22 mouse cellular contexts compared by ENCODE assay signal in genomic region chr14:114307479-114307878, GRCm38 (mm10).
"Had no signal": no experiment of that assay in that cellular context is flagged by ENCODE, and none has a peak within 500 bp of the region (broad histone marks: within the 10 kb centered on the region; RNA-seq: fewer than 3 reads in every experiment).

No protein-coding gene starts in this region.

- ATAC-seq: hindbrain, embryonic 16.5 days; hindbrain, postnatal 0 days; inflammation-experienced regulatory T-cells, adult 6 months; intestine, embryonic 15.5 days; intestine, embryonic 16.5 days; intestine, postnatal 0 days had no signal

- DNase-seq: heart, postnatal 10 days; heart, postnatal 14 days; heart, postnatal 36 days; heart, postnatal 4 days; kidney, adult 11 months; kidney, adult 18-20 months; kidney, adult 2 months; kidney, adult 8-10 months; kidney, adult 9 months; kidney, postnatal 10 days; kidney, postnatal 14 days; kidney, postnatal 25 days; kidney, postnatal 36 days; kidney, postnatal 4 days; layer of hippocampus, adult 9-11 months; layer of hippocampus, postnatal 36 days had no signal
